In genomic region chr11:95915006-95915710, GRCm38 (mm10) we compare ENCODE assay signal across 8 mouse cellular contexts. TPM values are rescaled to one million over a fixed set of nuclear protein-coding genes. Genes with fewer than 3 reads are reported as not detected.
DNase-seq lines count a peak whose midpoint lies in the region; ATAC-seq lines count a peak whose summit lies in the region.

No protein-coding gene starts in this region.

- peak overlapping the region; percentile 60 for H3K4me2 ChIP-seq in lung, embryonic 15.5 days
- peak overlapping the region; percentile 34; the same call in 1 of the 2 replicates for H3K4me2 ChIP-seq in forebrain, embryonic 11.5 days (ENCODE audit: low read depth, low read length, severe bottlenecking)
- H3K4me2 ChIP-seq in kidney, embryonic 15.5 days = peak overlapping the region; percentile 59

- no peak for DNase-seq in lung, postnatal 25 days (ENCODE audit: low spot score)
- DNase-seq in forebrain, embryonic 11.5 days (ENCODE audit: low spot score) = peak; percentile 62
- peak; percentile 27 for DNase-seq in naive thymus-derived CD4-positive, alpha-beta T cell, adult 2 months (ENCODE audit: low read depth)
- DNase-seq in layer of hippocampus, postnatal 10 days (ENCODE audit: low spot score in 2 of 2) = no peak
- no peak for DNase-seq in urinary bladder, postnatal 14 days (ENCODE audit: low spot score)
- no peak for DNase-seq in spleen, postnatal 10 days (ENCODE audit: low spot score in 2 of 2)

- H3K4me1 ChIP-seq in lung, embryonic 15.5 days = peaks cover 16% of the 10 kb centered on the region
- peaks cover 8% of the 10 kb centered on the region for H3K4me1 ChIP-seq in forebrain, embryonic 11.5 days (replicated peaks; ENCODE audit: control insufficient read depth, insufficient read depth, low read length)
- H3K4me1 ChIP-seq in kidney, embryonic 15.5 days = peaks cover 22% of the 10 kb centered on the region

- no peak overlapping the region for H3K9ac ChIP-seq in lung, embryonic 15.5 days
- H3K9ac ChIP-seq in forebrain, embryonic 11.5 days (ENCODE audit: low read length) = no peak overlapping the region; the same call in 1 of the 2 replicates
- H3K9ac ChIP-seq in kidney, embryonic 15.5 days = peak overlapping the region; percentile 11; the same call in 1 of the 2 replicates

- peaks cover 72% of the 10 kb centered on the region for H3K27me3 ChIP-seq in lung, embryonic 15.5 days
- H3K27me3 ChIP-seq in forebrain, embryonic 11.5 days (ENCODE audit: control insufficient read depth, insufficient read depth, low read length) = peaks cover 47% of the 10 kb centered on the region
- peaks cover 96% of the 10 kb centered on the region for H3K27me3 ChIP-seq in kidney, embryonic 15.5 days

- WGBS in lung, embryonic 15.5 days = under 1% methylated on average over 28 of the region's 28 CpGs
- WGBS in forebrain, embryonic 11.5 days = 1% methylated on average over 28 of the region's 28 CpGs
- WGBS in kidney, embryonic 15.5 days = under 1% methylated on average over 28 of the region's 28 CpGs

- ATAC-seq in lung, embryonic 15.5 days (ENCODE audit: borderline replicate concordance, extremely low read depth, low FRiP score, low TSS enrichment) = no peak
- ATAC-seq in forebrain, embryonic 11.5 days (replicated peaks; ENCODE audit: low FRiP score) = no peak
- ATAC-seq in kidney, embryonic 15.5 days (replicated peaks; ENCODE audit: low FRiP score) = no peak

- H3K4me3 ChIP-seq in lung, embryonic 15.5 days = peak overlapping the region; percentile 32
- peak overlapping the region; percentile 20; the same call in 1 of the 2 replicates for H3K4me3 ChIP-seq in forebrain, embryonic 11.5 days (ENCODE audit: low read depth, low read length)
- peak overlapping the region; percentile 37 for H3K4me3 ChIP-seq in kidney, embryonic 15.5 days (replicated peaks)

- H3K36me3 ChIP-seq in lung, embryonic 15.5 days = no peaks in the 10 kb centered on the region
- H3K36me3 ChIP-seq in forebrain, embryonic 11.5 days (ENCODE audit: control insufficient read depth, insufficient read depth, low read length) = no peaks in the 10 kb centered on the region
- H3K36me3 ChIP-seq in kidney, embryonic 15.5 days = no peaks in the 10 kb centered on the region

- H3K9me3 ChIP-seq in lung, embryonic 15.5 days = no peaks in the 10 kb centered on the region
- H3K9me3 ChIP-seq in forebrain, embryonic 11.5 days (ENCODE audit: control insufficient read depth, low read length) = no peaks in the 10 kb centered on the region
- no peaks in the 10 kb centered on the region for H3K9me3 ChIP-seq in kidney, embryonic 15.5 days (replicated peaks)

- no peak overlapping the region for H3K27ac ChIP-seq in lung, embryonic 15.5 days
- H3K27ac ChIP-seq in forebrain, embryonic 11.5 days (ENCODE audit: low read depth, low read length) = no peak overlapping the region
- H3K27ac ChIP-seq in kidney, embryonic 15.5 days = no peak overlapping the region

RNA-seq across cellular contexts. Expression of gene B4galnt2, which starts 0.5 kb away (rescaled TPM):
- 0.13 and 0.30 TPM in 2 replicates for polyA plus RNA-seq in lung, embryonic 15.5 days (2015; fragmentation: Nextera tagmentation; extraction: Ambion mirVana)
- 0.25 TPM in 1 of 2 replicates, not detected in the other for polyA plus RNA-seq in forebrain, embryonic 11.5 days (2014; fragmentation: Nextera tagmentation; extraction: Ambion mirVana)
- polyA plus RNA-seq in kidney, embryonic 15.5 days (2015; fragmentation: Nextera tagmentation; extraction: Ambion mirVana) = 1.4 TPM in 2 replicates
- total RNA-seq in layer of hippocampus, postnatal 10 days (2021) = not detected

Comparison
In these comparisons a context has a peak if more than half of its experiments do, and no peak if none do; other contexts are left out.
1. DNase-seq: peak in forebrain, embryonic 11.5 days (single experiment) and naive thymus-derived CD4-positive, alpha-beta T cell, adult 2 months (single experiment); none in lung, postnatal 25 days (single experiment), layer of hippocampus, postnatal 10 days (0 of 2), urinary bladder, postnatal 14 days (single experiment) and spleen, postnatal 10 days (0 of 2).
2. Peak in every context shown above with its lines, with median percentiles within 50 percentile points of each other: H3K4me2 ChIP-seq and H3K4me3 ChIP-seq.